Mouse (Mus musculus) testis, adult 2 months (tissue): Measurements from ENCODE around the gene Vsir.

Source experiments
- CTCF ChIP-seq: fragments of 200-500 bp; IDR thresholded peaks from 2 replicates; pipeline ENCODE4 v1.5.1; 2012; ENCODE audit warnings: low read depth, mild to moderate bottlenecking, inconsistent platforms, low read length, moderate library complexity; ENCODE audit not compliant: control insufficient read depth, insufficient read depth, insufficient replicate concordance
- POLR2A ChIP-seq: fragments of 200-500 bp; IDR thresholded peaks from 2 replicates; pipeline ENCODE4 v1.6.1; 2012; ENCODE audit warnings: low read depth, mild to moderate bottlenecking, inconsistent platforms, low read length, moderate library complexity; ENCODE audit not compliant: control insufficient read depth

- no peak for TF ChIP-seq POLR2A
- TF ChIP-seq CTCF = no peak
These were observed 4.1 kb downstream of the Vsir start for GRCm38 (mm10) chr10:60350805-60351167.
